8 mouse cellular contexts compared by ENCODE assay signal in the genomic region with DNA sequence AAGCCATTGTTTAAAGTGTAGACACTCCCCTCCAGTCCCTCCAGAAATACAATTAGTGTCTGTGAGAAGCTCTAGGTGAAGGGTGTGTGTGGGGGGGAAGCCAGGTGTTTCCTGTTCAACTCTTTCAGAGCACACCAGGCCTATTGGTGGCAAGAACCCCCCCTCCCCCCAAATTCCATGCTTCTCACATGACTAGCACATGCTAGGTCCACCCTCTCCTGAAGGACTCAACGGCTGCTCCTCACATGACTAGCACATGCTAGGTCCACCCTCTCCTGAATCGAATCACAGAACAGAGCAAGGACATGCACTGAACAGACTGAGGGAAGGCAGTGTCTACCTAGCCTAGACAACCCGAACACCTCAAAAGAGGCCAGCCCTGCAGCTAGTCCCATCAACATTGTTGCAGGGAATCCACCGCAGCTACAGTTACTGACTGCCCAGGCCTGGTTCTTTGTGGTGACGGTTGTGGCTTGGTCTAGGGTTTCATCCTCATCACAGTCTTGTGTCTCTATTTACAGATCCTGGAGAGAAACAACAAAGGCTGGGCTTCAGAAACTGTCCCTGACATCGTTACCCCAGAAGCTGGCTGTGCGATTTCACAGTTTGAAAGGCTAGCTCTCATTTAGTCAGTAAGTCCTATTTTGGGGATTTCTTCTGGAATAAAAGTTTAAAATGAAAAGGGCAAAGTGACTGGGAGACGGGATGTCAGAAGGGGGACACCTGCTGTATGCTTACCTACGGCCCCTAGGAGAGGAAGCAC. TPM values are rescaled to one million over a fixed set of nuclear protein-coding genes. Genes with fewer than 3 reads are reported as not detected.
A peak's percentile ranks its signal among the peaks of the same experiment; 100 is the strongest.
DNase-seq lines count a peak whose midpoint lies in the region; ATAC-seq and TF ChIP-seq lines count a peak whose summit lies in the region.
"Had no signal": no experiment of that assay in that cellular context is flagged by ENCODE, and none has a peak within 500 bp of the region (broad histone marks: within the 10 kb centered on the region; RNA-seq: fewer than 3 reads in every experiment).

No protein-coding gene starts in this region.

- H3K27me3 ChIP-seq in ES-Bruce4 (ENCODE audit: control insufficient read depth, insufficient read depth, low read length, poor library complexity, severe bottlenecking): no peaks in the 10 kb centered on the region
- no peaks in the 10 kb centered on the region for H3K27me3 ChIP-seq in heart, embryonic 14.5 days (ENCODE audit: control insufficient read depth, insufficient read depth, low read length)
- H3K27me3 ChIP-seq in liver, postnatal 0 days (ENCODE audit: insufficient read depth, low read length): no peaks in the 10 kb centered on the region

- 87% methylated on average over 9 of the region's 9 CpGs for WGBS in heart, embryonic 14.5 days
- WGBS in liver, postnatal 0 days (ENCODE audit: insufficient replicate concordance): 72% methylated on average over 9 of the region's 9 CpGs

- intact Hi-C loops in left cerebral cortex, postnatal 25 days (cut with DNase I): loop anchor here (5.0 kb wide), 2 partner anchors 95 to 200 kb away; a partner anchor contains a TSS

- no peaks in the 10 kb centered on the region for H3K9me3 ChIP-seq in ES-Bruce4 (replicated peaks; ENCODE audit: control insufficient read depth, insufficient read depth, low read length, poor library complexity, severe bottlenecking)
- no peaks in the 10 kb centered on the region for H3K9me3 ChIP-seq in heart, embryonic 14.5 days (ENCODE audit: control insufficient read depth, low read length)
- no peaks in the 10 kb centered on the region for H3K9me3 ChIP-seq in liver, postnatal 0 days (ENCODE audit: low read length)

- peak; percentile 98 for TF ChIP-seq EP300 in ES-Bruce4 (IDR thresholded peaks at IDR 0.05; ENCODE audit: insufficient read depth, low read depth, low read length)
- TF ChIP-seq EP300 in liver, postnatal 0 days (IDR thresholded peaks at IDR 0.05; ENCODE audit: low read depth): no peak

- peaks cover 3% of the 10 kb centered on the region for H3K4me1 ChIP-seq in ES-Bruce4 (ENCODE audit: control insufficient read depth, insufficient read depth, low read length)
- H3K4me1 ChIP-seq in heart, embryonic 14.5 days (ENCODE audit: control insufficient read depth in 2 of 2, insufficient read depth in 2 of 2, low read length in 2 of 2): peaks cover 7 to 14% of the 10 kb centered on the region in 2 experiments
- H3K4me1 ChIP-seq in liver, postnatal 0 days (ENCODE audit: insufficient read depth): peaks cover 18% of the 10 kb centered on the region

- DNase-seq in A20 (ENCODE audit: low read depth, low spot score): peak; percentile 90
- no peak for DNase-seq in liver, postnatal 0 days
- peak; percentile 76 for DNase-seq in thymus, postnatal 4 days
- no peak for DNase-seq in adrenal gland, postnatal 25 days
- no peak for DNase-seq in left cerebral cortex, postnatal 25 days (ENCODE audit: low spot score in 2 of 2)

- H3K9ac ChIP-seq in ES-Bruce4 (ENCODE audit: low read depth, poor library complexity, severe bottlenecking): peak overlapping the region; percentile 78
- H3K9ac ChIP-seq in heart, embryonic 14.5 days (ENCODE audit: low read length): peak overlapping the region; percentile 71
- peak overlapping the region; percentile 7; the same call in 1 of the 2 replicates for H3K9ac ChIP-seq in liver, postnatal 0 days (replicated peaks)

- H3K4me2 ChIP-seq in heart, embryonic 14.5 days (ENCODE audit: low read length): peak overlapping the region; percentile 74
- no peak overlapping the region; the same call in 1 of the 2 replicates for H3K4me2 ChIP-seq in liver, postnatal 0 days (ENCODE audit: low read depth, low read length)

- no peak for ATAC-seq in heart, embryonic 14.5 days (ENCODE audit: insufficient number of reproducible peaks, insufficient read depth, low FRiP score, low read depth)
- ATAC-seq in liver, postnatal 0 days: no peak

- H3K4me3 ChIP-seq in ES-Bruce4 (ENCODE audit: low read depth, low read length): peak overlapping the region; percentile 73
- no peak overlapping the region for H3K4me3 ChIP-seq in heart, embryonic 14.5 days (ENCODE audit: control insufficient read depth in 1 of 2, insufficient read depth in 1 of 2, low read depth in 1 of 2, low read length in 2 of 2)
- no peak overlapping the region for H3K4me3 ChIP-seq in liver, postnatal 0 days (ENCODE audit: low read depth, low read length)

- peak overlapping the region; percentile 95 for H3K27ac ChIP-seq in ES-Bruce4 (ENCODE audit: insufficient read depth, low read length)
- H3K27ac ChIP-seq in heart, embryonic 14.5 days (replicated peaks in 1 of 2; ENCODE audit: control insufficient read depth in 1 of 2, insufficient read depth in 1 of 2, low read depth in 2 of 2, low read length in 2 of 2): no peak overlapping the region
- 0 out of 2 replicates have a peak overlapping the region, but pooled peaks have one; percentile 55 for H3K27ac ChIP-seq in liver, postnatal 0 days (ENCODE audit: low read depth)

- no peak for TF ChIP-seq CTCF in ES-Bruce4 (IDR thresholded peaks at IDR 0.05; ENCODE audit: low read depth, low read length)
- TF ChIP-seq CTCF in liver, postnatal 0 days (IDR thresholded peaks at IDR 0.05; ENCODE audit: low read depth): no peak

- TF ChIP-seq POLR2A in ES-Bruce4 (IDR thresholded peaks at IDR 0.05; ENCODE audit: insufficient read depth, low read length): no peak

- no peaks in the 10 kb centered on the region for H3K36me3 ChIP-seq in ES-Bruce4 (ENCODE audit: control insufficient read depth, insufficient read depth, low read length, poor library complexity, severe bottlenecking)
- H3K36me3 ChIP-seq in heart, embryonic 14.5 days (ENCODE audit: control insufficient read depth, insufficient read depth, low read length): no peaks in the 10 kb centered on the region
- no peaks in the 10 kb centered on the region for H3K36me3 ChIP-seq in liver, postnatal 0 days (replicated peaks; ENCODE audit: insufficient read depth, low read length)

RNA-seq across cellular contexts. Expression of a gene that starts 1.2 kb away (rescaled TPM):
- polyA plus RNA-seq in ES-Bruce4 (2011; ENCODE audit: insufficient read depth, insufficient read length, low read depth, missing spikeins): 98.9 and 102 TPM in 2 replicates
- 76.4 and 77.7 TPM in 2 replicates for polyA plus RNA-seq in heart, embryonic 14.5 days (2014; fragmentation: Nextera tagmentation; extraction: Ambion mirVana)
- polyA plus RNA-seq in liver, postnatal 0 days (2015; fragmentation: Nextera tagmentation; extraction: Ambion mirVana): 24.3 and 26.2 TPM in 2 replicates
- 54.1 and 65.5 TPM in 2 replicates for total RNA-seq in adrenal gland, postnatal 25 days (2021)
- 10 to 100 TPM; 53.3 to 54.6 TPM for total RNA-seq in left cerebral cortex, postnatal 25 days (2021)

RNA-seq across cellular contexts. Expression of a gene that starts 9.8 kb away (rescaled TPM):
- polyA plus RNA-seq in ES-Bruce4 (2011; ENCODE audit: insufficient read depth, insufficient read length, low read depth, missing spikeins): not detected in 2 replicates
- polyA plus RNA-seq in heart, embryonic 14.5 days (2014; fragmentation: Nextera tagmentation; extraction: Ambion mirVana): not detected in 2 replicates
- not detected in 2 replicates for polyA plus RNA-seq in liver, postnatal 0 days (2015; fragmentation: Nextera tagmentation; extraction: Ambion mirVana)
- total RNA-seq in adrenal gland, postnatal 25 days (2021): 1.0 and 1.7 TPM in 2 replicates
- not detected for total RNA-seq in left cerebral cortex, postnatal 25 days (2021)
- total RNA-seq: hematopoietic stem cell, adult 5-6 weeks had no signal

Comparison
In these comparisons a context has a peak if more than half of its experiments do, and no peak if none do; other contexts are left out.
1. DNase-seq: peak in A20 (single experiment) and thymus, postnatal 4 days (single experiment); none in liver, postnatal 0 days (single experiment), adrenal gland, postnatal 25 days (single experiment) and left cerebral cortex, postnatal 25 days (0 of 2).
2. H3K27ac ChIP-seq: peak in ES-Bruce4 (single experiment) and liver, postnatal 0 days (single experiment); none in heart, embryonic 14.5 days (0 of 2).
3. H3K9ac ChIP-seq: peak in every context shown above with its lines; median percentile 78 in ES-Bruce4; 71 in heart, embryonic 14.5 days; 7 in liver, postnatal 0 days.